Mouse (Mus musculus) forebrain, postnatal 0 days (tissue): ENCODE data around the gene A530032D15Rik. TPM values are rescaled to one million over a fixed set of nuclear protein-coding genes. Genes with fewer than 3 reads are reported as not detected.
"Not testable (repeated sequence)": the region's sequence is repeated elsewhere in the genome, so short reads cannot be mapped to it uniquely, and the experiment has no call there.

Source experiments
- ATAC-seq: fragments of 200-750 bp; cut with Nextera tagmentation; 2 replicates; pipeline ENCODE4 v1.8.0; 2017; ENCODE audit warnings: mild to moderate bottlenecking, moderate library complexity
- DNase-seq: peaks from one replicate; pipeline ENCODE4 v3.0.0-alpha.2; 2015
- H3K27ac ChIP-seq: fragments of 300-500 bp; sonication (generic); 2 replicates; pipeline ENCODE4 v1.5.1; 2014; ENCODE audit warnings: low read depth, mild to moderate bottlenecking, antibody characterized with exemption, low read length, moderate library complexity, mixed read lengths
- H3K27me3 ChIP-seq: fragments of 300-500 bp; sonication (generic); 2 replicates; pipeline ENCODE4 v1.6.1; 2014; ENCODE audit warnings: mild to moderate bottlenecking, low read length, mixed read lengths; ENCODE audit not compliant: insufficient read depth
- H3K36me3 ChIP-seq: fragments of 300-500 bp; sonication (generic); 2 replicates; pipeline ENCODE4 v1.6.1; 2014; ENCODE audit warnings: mild to moderate bottlenecking, moderate library complexity; ENCODE audit not compliant: insufficient read depth
- H3K4me1 ChIP-seq: fragments of 300-500 bp; sonication (generic); 2 replicates; pipeline ENCODE4 v1.6.1; 2014; ENCODE audit warnings: antibody characterized with exemption; ENCODE audit not compliant: insufficient read depth
- H3K4me2 ChIP-seq: fragments of 300-500 bp; sonication (generic); 2 replicates; pipeline ENCODE4 v1.6.1; 2014; ENCODE audit warnings: low read depth, mild to moderate bottlenecking, moderate library complexity
- H3K4me3 ChIP-seq: fragments of 300-500 bp; sonication (generic); 2 replicates; pipeline ENCODE4 v1.5.1; 2014; ENCODE audit warnings: low read depth, low read length, mixed read lengths
- H3K9ac ChIP-seq: fragments of 300-500 bp; sonication (generic); 2 replicates; pipeline ENCODE4 v1.6.1; 2014; ENCODE audit warnings: mild to moderate bottlenecking
- H3K9me3 ChIP-seq: fragments of 300-500 bp; sonication (generic); 2 replicates; pipeline ENCODE4 v1.6.1; 2016; ENCODE audit warnings: low read length
- WGBS: fragments of 180-500 bp; shearing (Covaris S2); extraction: QIAGEN DNeasy Blood & Tissue Kit; methylation state at CpG from one replicate; pipeline ENCODE4 v1.1.7; 2014; 5-methylcytosine and 5-hydroxymethylcytosine counted together
- polyA plus RNA-seq: library from polyadenylated mRNA; unstranded; fragments of >200 nt; fragmentation: Nextera tagmentation; extraction: Ambion mirVana; gene quantifications from 2 replicates; pipeline ENCODE4 v1.2.1, GENCODE M21; 2015
- total RNA-seq: library from RNA; depleted of rRNA; stranded (reverse); fragments of >200 nt; gene quantifications from 2 replicates; pipeline ENCODE4 v1.2.3, GENCODE M21; 2014; rRNA removed

Gene A530032D15Rik
- total and polyA plus RNA-seq, 2 experiments from 2014 or later = not detected

GRCm38 (mm10) chr1:85073099-85073498 lies 36.6 kb downstream of the A530032D15Rik start:
- not testable (repeated sequence) for H3K9ac ChIP-seq, DNase-seq, H3K27ac ChIP-seq, H3K4me1 ChIP-seq, ATAC-seq, H3K9me3 ChIP-seq, H3K4me2 ChIP-seq, H3K4me3 ChIP-seq, H3K27me3 ChIP-seq, H3K36me3 ChIP-seq
- WGBS = 72% methylated on average over 3 of the region's 3 CpGs

DNA sequence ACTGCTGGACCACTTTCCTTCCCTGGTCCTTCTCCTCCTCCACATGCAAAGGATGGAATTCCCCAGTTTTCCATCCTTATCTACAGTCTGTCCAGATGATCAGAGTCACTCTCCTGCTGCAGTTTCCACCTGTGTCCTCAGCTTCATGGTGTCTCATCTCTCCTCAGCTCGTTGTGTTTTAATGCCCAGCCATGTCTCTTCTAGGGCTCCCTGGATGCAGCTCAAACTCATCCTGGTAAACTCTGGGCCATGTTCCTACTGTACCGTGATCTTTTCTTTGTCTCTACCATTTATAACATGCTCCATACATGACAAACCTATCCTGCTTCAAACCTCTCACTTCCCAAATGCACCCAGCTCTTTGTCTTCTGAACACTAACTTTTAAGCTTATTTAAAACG lies 38.0 kb downstream of the A530032D15Rik start:
- H3K4me1 ChIP-seq, H3K9me3 ChIP-seq, H3K4me3 ChIP-seq, H3K27me3 ChIP-seq, H3K9ac ChIP-seq, ATAC-seq, DNase-seq, H3K4me2 ChIP-seq, H3K36me3 ChIP-seq, H3K27ac ChIP-seq: not testable (repeated sequence)
- 46% methylated on average over 3 of the region's 3 CpGs for WGBS

GRCm38 (mm10) chr1:85035801-85036200 lies 73.9 kb downstream of the A530032D15Rik start:
- H3K27ac ChIP-seq, H3K9me3 ChIP-seq, DNase-seq, H3K4me1 ChIP-seq, H3K36me3 ChIP-seq, H3K4me2 ChIP-seq, ATAC-seq, H3K27me3 ChIP-seq, H3K4me3 ChIP-seq, H3K9ac ChIP-seq: not testable (repeated sequence)
- 72% methylated on average over 4 of the region's 6 CpGs for WGBS

- H3K4me3 ChIP-seq, ATAC-seq, DNase-seq, H3K36me3 ChIP-seq, H3K9ac ChIP-seq, H3K27me3 ChIP-seq, H3K4me2 ChIP-seq, H3K27ac ChIP-seq, H3K4me1 ChIP-seq, H3K9me3 ChIP-seq: not testable (repeated sequence)
- 87% methylated on average over 3 of the region's 4 CpGs for WGBS
Measured at GRCm38 (mm10) chr1:85034394-85034793, 75.3 kb downstream of the A530032D15Rik start.

- ATAC-seq, DNase-seq, H3K4me1 ChIP-seq, H3K4me3 ChIP-seq, H3K9me3 ChIP-seq, H3K9ac ChIP-seq, H3K36me3 ChIP-seq, H3K4me2 ChIP-seq, H3K27me3 ChIP-seq, H3K27ac ChIP-seq: not testable (repeated sequence)
- 96% methylated on average over 5 of the region's 6 CpGs for WGBS
Measured at GRCm38 (mm10) chr1:85033616-85034015, 76.0 kb downstream of the A530032D15Rik start.

Other genes with a start within 250 kb of the A530032D15Rik start
- gene Slc16a14, start 174.7 kb downstream of the A530032D15Rik start, total RNA-seq = 11.5 and 23.2 TPM in 2 replicates
- 10.6 and 15.7 TPM in 2 replicates for gene Slc16a14, start 174.7 kb downstream of the A530032D15Rik start, polyA plus RNA-seq
- not detected in 2 replicates for gene Gm10553, start 9.7 kb downstream of the A530032D15Rik start, total RNA-seq
- gene Gm10553, start 9.7 kb downstream of the A530032D15Rik start, polyA plus RNA-seq = not detected in 2 replicates
- gene C130026I21Rik, start 160.7 kb upstream of the A530032D15Rik start, total RNA-seq = 0.33 TPM in 1 of 2 replicates, not detected in the other
- gene C130026I21Rik, start 160.7 kb upstream of the A530032D15Rik start, polyA plus RNA-seq = not detected in 2 replicates